Mouse (Mus musculus) G1E (cell line): ENCODE results near the gene Pde2a.

Experiments used
- CTCF ChIP-seq: IDR thresholded peaks from 2 replicates; pipeline ENCODE4 v1.5.1; 2012; ENCODE audit warnings: low read depth, low read length, inconsistent platforms, mixed read lengths
- GATA1 ChIP-seq: IDR thresholded peaks from 2 replicates; pipeline ENCODE4 v1.6.1; 2012; ENCODE audit warnings: borderline replicate concordance, low read length, inconsistent platforms, mixed read lengths
- GATA2 ChIP-seq: IDR thresholded peaks from 2 replicates; pipeline ENCODE4 v1.6.1; 2012; ENCODE audit warnings: low read depth, low read length, inconsistent platforms, borderline replicate concordance
- POLR2AphosphoS5 ChIP-seq: IDR thresholded peaks from 2 replicates; pipeline ENCODE4 v1.6.1; 2012; ENCODE audit warnings: low read depth, low read length, inconsistent platforms; ENCODE audit not compliant: insufficient replicate concordance
- TAL1 ChIP-seq: conservative IDR thresholded peaks from 2 replicates; pipeline ENCODE4 v1.6.1; 2012; ENCODE audit warnings: low read depth, low read length, inconsistent platforms, mixed read lengths

DNA sequence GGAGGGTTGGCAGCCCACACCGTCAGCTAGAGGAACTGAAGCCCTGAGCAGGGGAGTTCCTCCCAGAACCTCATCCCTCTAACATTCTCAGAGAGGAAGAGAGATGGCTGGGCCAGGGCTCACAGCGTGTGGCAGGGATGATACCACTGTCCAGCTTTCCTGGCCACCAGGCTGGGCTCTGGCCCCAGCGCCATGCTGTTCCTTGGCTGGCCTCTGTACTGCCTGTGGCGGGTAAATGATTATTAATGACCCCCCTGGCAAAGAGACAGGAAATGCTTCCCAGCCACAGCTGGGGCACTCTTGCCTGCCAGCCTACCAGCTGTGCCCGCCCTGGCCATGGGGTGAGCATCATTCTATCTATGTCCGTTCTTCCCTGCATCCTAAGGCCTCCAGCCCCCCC is 33.6 kb downstream of the Pde2a start:
- TF ChIP-seq CTCF (no peak), GATA1 (no peak), TAL1 (no peak), POLR2AphosphoS5 (no peak), GATA2 (no peak)
